Mouse (Mus musculus) hindbrain, embryonic 15.5 days (tissue): ENCODE data around the gene Bcl2l10. TPM values are rescaled to one million over a fixed set of nuclear protein-coding genes. Genes with fewer than 3 reads are reported as not detected.

ENCODE experiments used
- ATAC-seq: fragments of 200-750 bp; cut with Nextera tagmentation; 2 replicates; pipeline ENCODE4 v1.8.0; 2017; ENCODE audit warnings: low read depth, moderate number of reproducible peaks, moderate TSS enrichment; ENCODE audit not compliant: low FRiP score
- H3K27ac ChIP-seq: fragments of 300-500 bp; sonication (generic); replicated peaks from 2 replicates; pipeline ENCODE4 v1.5.1; 2015; ENCODE audit warnings: mild to moderate bottlenecking, inconsistent platforms
- H3K27me3 ChIP-seq: fragments of 300-500 bp; sonication (generic); 2 replicates; pipeline ENCODE4 v1.6.1; 2015; ENCODE audit warnings: control low read depth, inconsistent platforms
- H3K36me3 ChIP-seq: fragments of 300-500 bp; sonication (generic); 2 replicates; pipeline ENCODE4 v1.6.1; 2015; ENCODE audit warnings: control low read depth, inconsistent platforms
- H3K4me1 ChIP-seq: fragments of 300-500 bp; sonication (generic); replicated peaks from 2 replicates; pipeline ENCODE4 v1.6.1; 2015; ENCODE audit warnings: control low read depth, inconsistent platforms
- H3K4me2 ChIP-seq: fragments of 300-500 bp; sonication (generic); 2 replicates; pipeline ENCODE4 v1.6.1; 2015; ENCODE audit warnings: moderate library complexity, mild to moderate bottlenecking, inconsistent platforms
- H3K4me3 ChIP-seq: fragments of 300-500 bp; sonication (generic); 2 replicates; pipeline ENCODE4 v1.5.1; 2015; ENCODE audit warnings: mild to moderate bottlenecking, inconsistent platforms
- H3K9ac ChIP-seq: fragments of 300-500 bp; sonication (generic); 2 replicates; pipeline ENCODE4 v1.6.1; 2015; ENCODE audit warnings: inconsistent platforms
- H3K9me3 ChIP-seq: fragments of 300-500 bp; sonication (generic); 2 replicates; pipeline ENCODE4 v1.6.1; 2016; ENCODE audit warnings: control low read depth, inconsistent platforms
- WGBS: fragments of 180-500 bp; shearing (Covaris S2); methylation state at CpG from one replicate; pipeline ENCODE4 v1.1.7; 2015; 5-methylcytosine and 5-hydroxymethylcytosine counted together
- polyA plus RNA-seq: library from polyadenylated mRNA; unstranded; fragments of >200 nt; fragmentation: Nextera tagmentation; extraction: Ambion mirVana; gene quantifications from 2 replicates; pipeline ENCODE4 v1.2.1, GENCODE M21; 2015

The Bcl2l10 gene
- polyA plus RNA-seq, 1 experiment from 2014 or later: not detected

DNA sequence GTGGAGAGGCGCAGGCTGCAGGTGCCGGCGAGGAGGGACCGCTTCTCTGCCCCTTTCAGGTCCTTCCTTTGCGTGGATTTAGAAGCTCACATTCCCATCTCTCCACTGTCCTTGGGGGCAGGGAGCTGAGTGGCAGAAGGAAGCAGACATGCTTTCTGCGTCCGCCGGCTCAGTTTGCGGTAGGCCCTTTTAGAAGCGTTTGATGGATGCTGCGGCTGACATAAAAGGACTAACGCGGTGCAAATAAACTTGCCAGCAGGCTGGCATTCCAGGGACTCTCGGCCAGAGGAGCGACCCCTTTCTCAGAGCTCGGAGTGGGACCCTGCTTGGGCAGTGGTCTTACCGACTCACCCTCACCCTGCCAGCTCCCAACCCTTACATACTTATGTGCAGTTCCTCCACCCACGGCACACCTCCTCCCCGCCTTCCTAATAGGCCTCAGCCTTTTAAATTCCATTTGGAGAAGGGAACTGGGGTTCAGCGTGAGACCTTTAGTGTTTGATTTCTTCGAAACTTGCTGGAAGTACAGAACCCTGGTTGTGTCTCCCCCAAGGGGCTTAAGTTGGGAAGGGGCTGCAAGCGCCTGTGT, 32.9 kb upstream of the Bcl2l10 start:
- WGBS: 2% methylated on average over 22 of the region's 22 CpGs

GRCm38 (mm10) chr9:75315238-75315637, 32.3 kb upstream of the Bcl2l10 start:
- H3K4me1 ChIP-seq: peaks cover 31% of the 10 kb centered on the region
- H3K4me3 ChIP-seq: peak overlapping the region; percentile 76
- peak overlapping the region; percentile 80 for H3K9ac ChIP-seq
- H3K27me3 ChIP-seq: no peaks in the 10 kb centered on the region
- H3K27ac ChIP-seq: no peak overlapping the region
- WGBS: 66% methylated on average over 3 of the region's 3 CpGs
- no peaks in the 10 kb centered on the region for H3K9me3 ChIP-seq
- no peaks in the 10 kb centered on the region for H3K36me3 ChIP-seq
- peak overlapping the region; percentile 86 for H3K4me2 ChIP-seq
- no peak for ATAC-seq

More for the DNA sequence above, 32.9 kb upstream of the Bcl2l10 start:
- H3K4me3 ChIP-seq: peak overlapping the region; percentile 76
- 0 out of 2 replicates have a peak, but pooled peaks have one; percentile 4 for ATAC-seq
- H3K4me2 ChIP-seq: peak overlapping the region; percentile 86
- H3K9me3 ChIP-seq: no peaks in the 10 kb centered on the region
- H3K4me1 ChIP-seq: peaks cover 29% of the 10 kb centered on the region
- H3K27me3 ChIP-seq: no peaks in the 10 kb centered on the region
- H3K27ac ChIP-seq: peak overlapping the region; percentile 92
- H3K36me3 ChIP-seq: no peaks in the 10 kb centered on the region
- H3K9ac ChIP-seq: peak overlapping the region; percentile 80

DNA sequence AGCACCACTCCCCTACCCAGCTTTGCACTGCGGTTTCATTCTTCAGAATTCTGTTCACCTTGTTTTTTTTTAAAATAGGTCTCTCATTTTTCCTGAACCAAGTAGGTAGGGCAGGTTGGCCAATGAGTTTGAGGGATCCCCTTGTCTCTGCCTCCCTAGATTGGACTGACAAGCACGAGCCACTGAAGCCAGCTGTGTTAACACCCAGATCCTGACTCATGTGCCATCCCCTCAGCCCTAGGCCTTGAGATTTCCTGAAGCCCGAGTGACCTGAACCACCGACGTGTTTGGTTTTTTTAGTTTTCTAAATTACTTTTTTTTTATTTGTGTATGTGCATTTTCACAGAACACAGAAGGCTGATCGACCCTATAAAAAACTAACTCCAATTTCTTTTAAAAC, 30.8 kb upstream of the Bcl2l10 start:
- no peaks in the 10 kb centered on the region for H3K27me3 ChIP-seq
- no peak overlapping the region for H3K27ac ChIP-seq
- no peak overlapping the region for H3K9ac ChIP-seq
- 95% methylated on average over 6 of the region's 6 CpGs for WGBS
- H3K36me3 ChIP-seq: no peaks in the 10 kb centered on the region
- no peaks in the 10 kb centered on the region for H3K9me3 ChIP-seq
- H3K4me2 ChIP-seq: no peak overlapping the region
- no peak overlapping the region for H3K4me3 ChIP-seq
- peaks cover 31% of the 10 kb centered on the region for H3K4me1 ChIP-seq
- ATAC-seq: no peak

DNA sequence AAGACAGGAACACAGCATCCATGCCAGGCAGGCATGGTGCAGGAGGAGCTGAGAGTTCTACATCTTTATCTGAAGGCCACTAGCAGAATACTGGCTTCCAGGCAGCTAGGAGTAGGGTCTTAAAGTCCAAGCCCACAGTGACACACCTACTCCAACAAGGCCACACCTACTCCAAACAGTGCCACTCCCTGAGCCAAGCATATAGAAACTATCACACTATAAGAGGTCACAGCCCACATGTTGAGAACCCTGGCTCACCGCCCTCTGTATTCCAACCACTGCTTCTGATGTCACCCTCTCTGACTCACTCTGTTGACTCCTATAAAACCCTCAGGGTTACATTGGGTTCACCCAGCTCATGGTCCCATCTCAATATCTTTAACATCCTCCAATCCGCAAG, 29.4 kb upstream of the Bcl2l10 start:
- peaks cover 28% of the 10 kb centered on the region for H3K4me1 ChIP-seq
- H3K4me3 ChIP-seq: no peak overlapping the region
- ATAC-seq: no peak
- H3K36me3 ChIP-seq: no peaks in the 10 kb centered on the region
- WGBS: 100% methylated on average over 2 of the region's 2 CpGs
- no peak overlapping the region for H3K9ac ChIP-seq
- no peaks in the 10 kb centered on the region for H3K27me3 ChIP-seq
- no peaks in the 10 kb centered on the region for H3K9me3 ChIP-seq
- no peak overlapping the region for H3K4me2 ChIP-seq
- H3K27ac ChIP-seq: no peak overlapping the region

GRCm38 (mm10) chr9:75319365-75319764, 28.2 kb upstream of the Bcl2l10 start:
- WGBS: 74% methylated on average over 3 of the region's 3 CpGs
- no peak overlapping the region for H3K4me3 ChIP-seq
- H3K27ac ChIP-seq: peak overlapping the region; percentile 40; the same call in 1 of the 2 replicates
- no peak overlapping the region for H3K9ac ChIP-seq
- no peak for ATAC-seq
- no peaks in the 10 kb centered on the region for H3K36me3 ChIP-seq
- H3K27me3 ChIP-seq: no peaks in the 10 kb centered on the region
- peaks cover 22% of the 10 kb centered on the region for H3K4me1 ChIP-seq
- H3K9me3 ChIP-seq: no peaks in the 10 kb centered on the region
- no peak overlapping the region for H3K4me2 ChIP-seq

- Histone ChIP-seq H3K4me3 (no peak overlapping the region), H3K27me3 (no peaks in the 10 kb centered on the region), H3K36me3 (no peaks in the 10 kb centered on the region), H3K4me2 (no peak overlapping the region), H3K9ac (no peak overlapping the region), H3K9me3 (no peaks in the 10 kb centered on the region), H3K4me1 (peaks cover 6% of the 10 kb centered on the region; the same call in 1 of the 2 replicates), H3K27ac (no peak overlapping the region)
- no peak for ATAC-seq
- WGBS: 84% methylated on average over 13 of the region's 13 CpGs
These were observed 25.3 kb upstream of the Bcl2l10 start for GRCm38 (mm10) chr9:75322099-75322885.

DNA sequence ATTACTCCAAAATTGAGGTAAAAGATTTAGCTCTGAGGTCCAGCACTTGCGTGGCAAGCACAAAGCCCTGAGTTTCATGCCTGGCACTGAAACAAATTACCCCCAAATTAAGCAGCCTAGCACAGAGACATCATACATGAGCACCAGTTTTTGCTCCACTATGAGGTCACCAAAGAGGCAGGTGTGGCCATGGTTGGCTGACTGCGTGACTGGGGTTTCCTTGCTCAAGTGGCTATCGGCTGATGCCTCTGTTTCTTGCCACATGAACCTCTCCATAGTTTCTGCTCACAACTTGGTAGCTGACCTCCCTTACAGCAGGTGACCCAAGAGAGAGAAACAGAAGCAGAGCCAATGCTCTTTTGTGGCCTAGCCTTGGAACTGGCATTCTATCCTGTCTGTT, 19.5 kb upstream of the Bcl2l10 start:
- 95% methylated on average over 3 of the region's 3 CpGs for whole genome bisulfite sequencing
- no peak overlapping the region for H3K27ac ChIP-seq
- H3K4me3 ChIP-seq: no peak overlapping the region
- no peaks in the 10 kb centered on the region for H3K27me3 ChIP-seq
- H3K9ac ChIP-seq: no peak overlapping the region
- H3K9me3 ChIP-seq: no peaks in the 10 kb centered on the region
- peaks cover 32% of the 10 kb centered on the region for H3K36me3 ChIP-seq
- H3K4me2 ChIP-seq: no peak overlapping the region
- no peak for ATAC-seq
- H3K4me1 ChIP-seq: no peaks in the 10 kb centered on the region

DNA sequence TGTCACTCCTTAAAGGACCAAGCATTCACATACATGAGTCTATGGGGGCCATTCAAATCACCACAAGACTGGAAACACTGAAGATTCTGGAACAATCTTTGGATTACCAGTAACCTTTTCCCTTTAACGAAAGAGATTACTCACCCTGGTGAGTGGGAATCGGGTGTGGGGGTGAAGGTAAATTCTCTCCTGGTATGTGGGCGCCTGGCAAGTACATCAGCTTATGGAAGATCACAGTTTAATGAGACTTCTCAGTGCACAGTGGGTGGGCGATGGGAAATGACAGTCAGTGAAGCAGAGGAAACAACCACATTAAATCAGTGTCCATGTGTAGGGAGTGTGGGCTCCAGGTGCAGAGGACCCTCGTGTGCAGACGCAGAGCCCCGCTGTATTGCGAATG, 16.7 kb upstream of the Bcl2l10 start:
- Histone ChIP-seq H3K4me3 (no peak overlapping the region), H3K4me2 (no peak overlapping the region), H3K27ac (no peak overlapping the region), H3K27me3 (no peaks in the 10 kb centered on the region), H3K9me3 (no peaks in the 10 kb centered on the region), H3K36me3 (peaks cover 49% of the 10 kb centered on the region), H3K4me1 (no peaks in the 10 kb centered on the region), H3K9ac (no peak overlapping the region)
- 84% methylated on average over 8 of the region's 8 CpGs for WGBS
- no peak for ATAC-seq

DNA sequence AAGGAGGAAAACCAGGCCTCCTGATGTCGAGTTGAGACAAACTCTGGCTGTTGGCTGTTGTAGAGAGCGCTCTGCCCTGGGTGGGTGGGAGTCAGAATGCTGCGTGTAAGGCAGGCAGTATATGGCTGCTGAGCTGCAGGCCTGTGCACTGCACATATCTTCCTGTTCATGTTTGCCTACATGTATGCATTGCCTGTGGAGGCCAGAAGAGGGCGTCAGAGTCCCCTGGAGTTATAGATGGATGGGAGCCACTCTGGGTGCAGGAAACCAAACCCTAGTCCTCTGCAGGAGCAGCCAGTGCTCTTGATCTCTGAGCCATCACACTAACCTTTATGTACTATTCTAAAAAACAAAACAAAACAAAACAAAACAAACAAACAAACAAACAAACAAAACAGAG, 13.1 kb upstream of the Bcl2l10 start:
- H3K36me3 ChIP-seq: peaks cover 73% of the 10 kb centered on the region
- WGBS: 89% methylated on average over 4 of the region's 4 CpGs
- H3K9ac ChIP-seq: no peak overlapping the region
- H3K4me1 ChIP-seq: no peaks in the 10 kb centered on the region
- no peaks in the 10 kb centered on the region for H3K27me3 ChIP-seq
- ATAC-seq: no peak
- no peak overlapping the region for H3K27ac ChIP-seq
- H3K9me3 ChIP-seq: no peaks in the 10 kb centered on the region
- H3K4me2 ChIP-seq: no peak overlapping the region
- no peak overlapping the region for H3K4me3 ChIP-seq

- no peak overlapping the region for H3K9ac ChIP-seq
- no peaks in the 10 kb centered on the region for H3K4me1 ChIP-seq
- 89% methylated on average over 6 of the region's 6 CpGs for WGBS
- no peaks in the 10 kb centered on the region for H3K27me3 ChIP-seq
- no peak for ATAC-seq
- no peak overlapping the region for H3K27ac ChIP-seq
- peaks cover 80% of the 10 kb centered on the region for H3K36me3 ChIP-seq
- no peak overlapping the region for H3K4me2 ChIP-seq
- no peak overlapping the region for H3K4me3 ChIP-seq
- H3K9me3 ChIP-seq: no peaks in the 10 kb centered on the region
These were observed 9.5 kb upstream of the Bcl2l10 start for GRCm38 (mm10) chr9:75338016-75338415.

GRCm38 (mm10) chr9:75342433-75342832, 5.1 kb upstream of the Bcl2l10 start:
- no peak for ATAC-seq
- no peak overlapping the region for H3K4me3 ChIP-seq
- H3K9me3 ChIP-seq: no peaks in the 10 kb centered on the region
- no peak overlapping the region for H3K4me2 ChIP-seq
- no peaks in the 10 kb centered on the region for H3K4me1 ChIP-seq
- H3K9ac ChIP-seq: no peak overlapping the region
- peaks cover 66% of the 10 kb centered on the region for H3K36me3 ChIP-seq
- H3K27me3 ChIP-seq: no peaks in the 10 kb centered on the region
- WGBS: 89% methylated on average over 4 of the region's 4 CpGs
- H3K27ac ChIP-seq: no peak overlapping the region

GRCm38 (mm10) chr9:75348066-75348465, 508 bp downstream of the Bcl2l10 start:
- H3K27me3 ChIP-seq: no peaks in the 10 kb centered on the region
- WGBS: 93% methylated on average over 17 of the region's 17 CpGs
- ATAC-seq: no peak
- H3K4me3 ChIP-seq: no peak overlapping the region
- H3K36me3 ChIP-seq: peaks cover 16% of the 10 kb centered on the region
- H3K4me1 ChIP-seq: no peaks in the 10 kb centered on the region
- H3K4me2 ChIP-seq: no peak overlapping the region
- H3K9me3 ChIP-seq: no peaks in the 10 kb centered on the region
- H3K27ac ChIP-seq: no peak overlapping the region
- H3K9ac ChIP-seq: no peak overlapping the region
